Mouse (Mus musculus): ENCODE results near the gene Zfp408. TPM values are rescaled to one million over a fixed set of nuclear protein-coding genes. Genes with fewer than 3 reads are reported as not detected.
A peak's percentile ranks its signal among the peaks of the same experiment; 100 is the strongest.

Gene Zfp408
- polyA plus RNA-seq, 1 experiment, result 17.2 TPM

- DNase-seq, result no peak
- no peak overlapping the region for H3K4me3 ChIP-seq (replicated peaks; ENCODE audit: extremely low read depth, low read depth, low read length)
- 85% methylated on average over 5 of the region's 5 CpGs for WGBS
- TF ChIP-seq POLR2A (IDR thresholded peaks at IDR 0.05; ENCODE audit: borderline replicate concordance, extremely low read depth, low read depth, low read length) (no peak), CTCF (IDR thresholded peaks at IDR 0.05; ENCODE audit: insufficient read depth, low read length) (no peak)
- no peaks in the 10 kb centered on the region for H3K4me1 ChIP-seq (ENCODE audit: control insufficient read depth, insufficient read depth, low read length)
Observed at GRCm38 (mm10) chr2:91674895-91675294, 25.3 kb upstream of the Zfp408 start.

GRCm38 (mm10) chr2:91673587-91673986 lies 24.0 kb upstream of the Zfp408 start:
- WGBS, result 69% methylated on average over 2 of the region's 2 CpGs
- no peak for TF ChIP-seq POLR2A (IDR thresholded peaks at IDR 0.05; ENCODE audit: borderline replicate concordance, extremely low read depth, low read depth, low read length)
- no peak for TF ChIP-seq CTCF (IDR thresholded peaks at IDR 0.05; ENCODE audit: insufficient read depth, low read length)
- no peak for DNase-seq
- Histone ChIP-seq H3K4me3 (replicated peaks; ENCODE audit: extremely low read depth, low read depth, low read length) (no peak overlapping the region), H3K4me1 (ENCODE audit: control insufficient read depth, insufficient read depth, low read length) (no peaks in the 10 kb centered on the region)

DNA sequence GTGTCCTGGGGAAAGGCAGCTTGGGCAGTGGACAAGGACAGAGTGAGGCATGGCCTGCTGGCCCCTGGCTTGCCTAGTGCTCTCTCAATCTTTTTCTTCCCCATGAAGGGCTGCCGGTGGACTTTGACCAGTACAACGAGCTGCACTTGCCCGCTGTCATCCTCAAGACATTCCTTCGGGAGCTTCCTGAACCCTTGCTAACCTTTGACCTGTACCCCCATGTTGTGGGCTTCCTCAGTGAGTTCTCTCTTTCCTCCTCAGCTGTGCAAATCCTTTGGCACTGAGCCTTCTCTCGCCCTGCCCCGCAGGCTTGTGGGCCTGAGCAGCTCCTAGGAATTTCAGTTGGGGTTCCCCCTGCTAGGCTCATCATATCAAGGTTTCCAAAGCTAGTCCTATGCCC lies 20.4 kb upstream of the Zfp408 start:
- Histone ChIP-seq H3K4me3 (replicated peaks; ENCODE audit: extremely low read depth, low read depth, low read length) (no peak overlapping the region), H3K4me1 (ENCODE audit: control insufficient read depth, insufficient read depth, low read length) (no peaks in the 10 kb centered on the region)
- 78% methylated on average over 6 of the region's 6 CpGs for WGBS
- no peak for DNase-seq
- TF ChIP-seq POLR2A (IDR thresholded peaks at IDR 0.05; ENCODE audit: borderline replicate concordance, extremely low read depth, low read depth, low read length), result no peak

- WGBS, result 90% methylated on average over 8 of the region's 8 CpGs
- H3K4me3 ChIP-seq (replicated peaks; ENCODE audit: extremely low read depth, low read depth, low read length), result no peak overlapping the region
- no peak for DNase-seq
- TF ChIP-seq CTCF (IDR thresholded peaks at IDR 0.05; ENCODE audit: insufficient read depth, low read length) (no peak), POLR2A (IDR thresholded peaks at IDR 0.05; ENCODE audit: borderline replicate concordance, extremely low read depth, low read depth, low read length) (no peak)
- no peaks in the 10 kb centered on the region for H3K4me1 ChIP-seq (ENCODE audit: control insufficient read depth, insufficient read depth, low read length)
Observed at GRCm38 (mm10) chr2:91669326-91669725, 19.7 kb upstream of the Zfp408 start.

GRCm38 (mm10) chr2:91667747-91668146 lies 18.2 kb upstream of the Zfp408 start:
- H3K4me3 ChIP-seq (replicated peaks; ENCODE audit: extremely low read depth, low read depth, low read length), result no peak overlapping the region
- 70% methylated on average over 2 of the region's 2 CpGs for WGBS
- DNase-seq, result no peak
- no peaks in the 10 kb centered on the region for H3K4me1 ChIP-seq (ENCODE audit: control insufficient read depth, insufficient read depth, low read length)
- TF ChIP-seq CTCF (IDR thresholded peaks at IDR 0.05; ENCODE audit: insufficient read depth, low read length), result no peak
- no peak for TF ChIP-seq POLR2A (IDR thresholded peaks at IDR 0.05; ENCODE audit: borderline replicate concordance, extremely low read depth, low read depth, low read length)

DNA sequence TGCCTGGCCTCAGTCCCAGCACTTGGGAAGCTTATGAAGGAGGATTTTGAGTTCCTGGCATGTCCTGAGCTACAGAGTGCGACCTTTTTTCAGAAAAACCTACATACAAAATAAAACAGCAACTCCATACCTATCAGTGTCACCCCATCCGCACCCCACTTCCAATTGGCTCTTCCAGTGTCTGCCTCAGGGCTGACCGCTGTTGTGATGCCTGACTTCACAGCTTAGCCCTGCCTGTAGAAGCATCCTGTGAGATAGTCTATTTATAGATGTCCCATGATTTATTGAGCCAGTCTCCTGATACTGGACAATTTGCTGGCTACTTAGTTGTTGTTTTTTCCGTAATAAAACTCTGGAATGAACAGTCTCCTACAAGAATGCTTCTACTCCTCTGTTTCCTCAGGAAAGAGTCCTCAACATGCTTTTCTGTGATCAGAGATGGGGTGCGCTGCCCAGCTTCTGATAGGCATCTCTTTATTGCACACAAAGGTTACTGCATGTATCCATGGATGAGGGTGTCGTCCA lies 16.9 kb upstream of the Zfp408 start:
- no peak for DNase-seq
- Histone ChIP-seq H3K4me1 (ENCODE audit: control insufficient read depth, insufficient read depth, low read length) (no peaks in the 10 kb centered on the region), H3K4me3 (replicated peaks; ENCODE audit: extremely low read depth, low read depth, low read length) (no peak overlapping the region)
- 88% methylated on average over 6 of the region's 6 CpGs for WGBS
- TF ChIP-seq POLR2A (IDR thresholded peaks at IDR 0.05; ENCODE audit: borderline replicate concordance, extremely low read depth, low read depth, low read length) (no peak), CTCF (IDR thresholded peaks at IDR 0.05; ENCODE audit: insufficient read depth, low read length) (no peak)

DNA sequence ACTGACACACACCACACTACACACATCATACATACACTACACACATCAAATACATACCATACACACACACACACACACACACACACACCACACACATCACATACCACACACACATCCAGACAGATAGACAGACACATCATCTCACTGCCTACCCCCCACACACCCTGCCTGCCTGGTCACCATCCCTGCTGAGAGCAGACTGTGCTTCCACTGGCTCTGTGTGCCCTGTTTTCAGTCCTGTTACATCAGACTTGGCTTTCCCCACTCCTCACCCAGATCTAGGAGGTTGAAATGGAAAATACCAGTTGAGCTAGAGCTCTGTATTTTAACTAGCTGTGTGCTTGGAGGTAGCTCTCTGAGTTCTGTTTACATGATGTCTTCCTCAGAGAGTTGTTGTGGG lies 15.2 kb upstream of the Zfp408 start:
- no peaks in the 10 kb centered on the region for H3K4me1 ChIP-seq (ENCODE audit: control insufficient read depth, insufficient read depth, low read length)
- no peak for DNase-seq
- no peak for TF ChIP-seq POLR2A (IDR thresholded peaks at IDR 0.05; ENCODE audit: borderline replicate concordance, extremely low read depth, low read depth, low read length)
- TF ChIP-seq CTCF (IDR thresholded peaks at IDR 0.05; ENCODE audit: insufficient read depth, low read length), result no peak
- no peak overlapping the region for H3K4me3 ChIP-seq (replicated peaks; ENCODE audit: extremely low read depth, low read depth, low read length)

DNA sequence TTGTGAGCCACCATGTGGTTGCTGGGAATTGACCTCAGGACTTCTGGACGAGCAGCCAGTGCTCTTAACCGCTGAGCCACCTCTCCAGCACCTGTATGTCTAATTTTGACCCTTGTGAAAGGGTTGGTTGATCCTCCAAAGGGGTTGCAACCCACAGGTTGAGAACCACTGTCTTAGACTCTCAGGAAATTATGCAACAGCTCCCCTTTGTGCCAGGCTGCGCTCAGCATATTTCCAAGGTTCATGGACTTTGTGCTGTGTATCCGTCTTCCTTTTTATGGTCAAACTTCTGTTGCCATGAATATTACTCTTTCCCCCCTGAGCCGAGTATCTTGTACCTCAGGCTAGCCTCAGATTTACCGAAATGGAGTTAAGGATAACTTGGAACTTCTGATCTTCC lies 11.4 kb upstream of the Zfp408 start:
- TF ChIP-seq CTCF (IDR thresholded peaks at IDR 0.05; ENCODE audit: insufficient read depth, low read length), result no peak
- TF ChIP-seq POLR2A (IDR thresholded peaks at IDR 0.05; ENCODE audit: borderline replicate concordance, extremely low read depth, low read depth, low read length), result no peak
- 90% methylated on average over 6 of the region's 6 CpGs for WGBS
- Histone ChIP-seq H3K4me1 (ENCODE audit: control insufficient read depth, insufficient read depth, low read length) (peaks cover 6% of the 10 kb centered on the region), H3K4me3 (replicated peaks; ENCODE audit: extremely low read depth, low read depth, low read length) (no peak overlapping the region)
- DNase-seq, result no peak

GRCm38 (mm10) chr2:91659657-91660056 lies 10.1 kb upstream of the Zfp408 start:
- Histone ChIP-seq H3K4me3 (replicated peaks; ENCODE audit: extremely low read depth, low read depth, low read length) (no peak overlapping the region), H3K4me1 (ENCODE audit: control insufficient read depth, insufficient read depth, low read length) (peaks cover 8% of the 10 kb centered on the region)
- WGBS, result 94% methylated on average over 8 of the region's 8 CpGs
- DNase-seq, result no peak
- no peak for TF ChIP-seq POLR2A (IDR thresholded peaks at IDR 0.05; ENCODE audit: borderline replicate concordance, extremely low read depth, low read depth, low read length)
- no peak for TF ChIP-seq CTCF (IDR thresholded peaks at IDR 0.05; ENCODE audit: insufficient read depth, low read length)

- WGBS, result 59% methylated on average over 8 of the region's 8 CpGs
- no peak overlapping the region for H3K4me3 ChIP-seq (replicated peaks; ENCODE audit: extremely low read depth, low read depth, low read length)
- peaks cover 10% of the 10 kb centered on the region for H3K4me1 ChIP-seq (ENCODE audit: control insufficient read depth, insufficient read depth, low read length)
- TF ChIP-seq POLR2A (IDR thresholded peaks at IDR 0.05; ENCODE audit: borderline replicate concordance, extremely low read depth, low read depth, low read length) (no peak), CTCF (IDR thresholded peaks at IDR 0.05; ENCODE audit: insufficient read depth, low read length) (peak; percentile 48; the same call in 1 of the 2 replicates)
- DNase-seq, result peak; percentile 44
Observed at GRCm38 (mm10) chr2:91656774-91657173, 7.2 kb upstream of the Zfp408 start.
